Mouse (Mus musculus) erythroid progenitor cell, adult 5-6 weeks (primary cell): ENCODE results near the gene C4b. TPM values are rescaled to one million over a fixed set of nuclear protein-coding genes. Genes with fewer than 3 reads are reported as not detected.
"Not testable (repeated sequence)": the region's sequence is repeated elsewhere in the genome, so short reads cannot be mapped to it uniquely, and the experiment has no call there.

Experiments used
- ATAC-seq: replicated peaks from 2 replicates; pipeline ENCODE4 v1.8.0; 2016; ENCODE audit warnings: moderate number of reproducible peaks, mild to moderate bottlenecking, moderate TSS enrichment, inconsistent platforms; ENCODE audit not compliant: poor library complexity, low FRiP score, severe bottlenecking
- total RNA-seq, 2 experiments: library from RNA; stranded (forward) in 1 of 2; stranded (reverse) in 1 of 2; fragments of 150-400 nt in 1 of 2; fragments of 186-747, 209-891 nt in 1 of 2; gene quantifications; 2 replicates each; pipeline versions ENCODE4 v1.2.3 to v1.2.4; 2015 to 2017; ENCODE audit warnings: low replicate concordance in 2 of 2

Gene C4b
- total RNA-seq (2015; ENCODE audit: low replicate concordance) (0.36 TPM in 1 of 2 replicates, not detected in the other), total RNA-seq (2017; ENCODE audit: low replicate concordance) (under 0.01 and 2.1 TPM in 2 replicates)

GRCm38 (mm10) chr17:34743719-34744118 is at the start of gene C4b:
C4b (minus strand) TSS chr17:34743882.
- no peak for ATAC-seq

- no peak for ATAC-seq
These were observed 34.1 kb upstream of the C4b start for GRCm38 (mm10) chr17:34777680-34778325.

DNA sequence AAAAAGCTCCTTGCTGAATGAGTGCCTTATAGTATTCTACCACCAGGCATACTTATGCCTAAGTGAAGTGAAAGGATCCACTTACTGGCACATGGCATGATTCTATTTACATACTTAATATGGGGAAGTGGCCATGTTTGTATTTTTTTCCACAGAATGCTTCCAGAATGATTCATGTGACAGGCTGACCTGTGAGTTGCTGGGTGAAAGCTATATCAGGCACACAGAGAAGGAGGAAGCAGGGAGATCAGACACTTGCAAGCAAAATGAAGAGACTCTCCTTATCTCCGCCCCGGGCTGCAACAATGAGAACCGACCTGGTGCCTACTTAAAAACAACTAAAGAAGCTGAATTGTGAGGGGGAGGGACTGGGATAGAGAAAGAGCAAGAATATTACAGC is 17.8 kb upstream of the C4b start:
- ATAC-seq: no peak

DNA sequence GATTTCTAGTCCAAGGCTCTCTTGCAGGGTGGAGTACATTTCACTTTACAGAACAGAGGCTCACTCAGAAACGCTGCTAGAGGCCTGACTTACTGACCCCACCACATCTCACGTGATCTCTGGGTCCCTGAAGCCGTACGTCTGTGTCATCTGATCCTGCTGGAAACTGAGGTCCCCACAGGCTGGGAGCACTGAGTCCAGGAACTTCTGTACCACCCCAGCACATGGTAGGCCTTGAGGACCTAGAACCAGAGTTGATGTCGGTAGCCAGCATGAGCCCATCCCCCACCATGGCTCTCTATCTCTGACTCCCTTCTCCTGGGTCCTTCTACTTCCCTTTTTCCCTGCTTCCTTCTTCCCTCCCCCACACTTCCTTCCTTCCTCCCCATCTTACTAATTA is 2.8 kb upstream of the C4b start:
- no peak for ATAC-seq

- ATAC-seq: not testable (repeated sequence)
These were observed 1.5 kb upstream of the C4b start for GRCm38 (mm10) chr17:34745166-34745565.

- not testable (repeated sequence) for ATAC-seq
These were observed 929 bp upstream of the C4b start for GRCm38 (mm10) chr17:34744611-34745010.

- ATAC-seq: no peak
These were observed 524 bp upstream of the C4b start for GRCm38 (mm10) chr17:34744206-34744605.

DNA sequence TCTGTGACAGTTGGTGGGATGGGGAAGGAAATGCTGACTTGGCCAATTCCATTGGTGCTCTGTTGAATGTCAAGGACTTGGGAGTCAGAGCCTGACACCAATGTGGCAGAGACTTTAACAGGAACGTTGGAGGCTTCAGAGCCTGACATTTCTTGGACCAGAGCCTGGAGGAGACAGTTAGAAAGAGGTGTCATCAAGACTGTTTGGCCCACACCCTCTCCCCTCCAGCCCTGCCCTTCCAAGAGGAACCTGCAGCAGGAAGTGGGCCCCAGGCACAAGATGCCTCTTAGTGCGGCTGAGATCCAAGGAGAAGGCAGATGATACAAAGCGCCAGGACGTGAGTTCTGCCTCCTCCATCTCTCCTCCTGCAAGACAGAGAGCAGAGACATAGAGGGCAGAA is 3.4 kb downstream of the C4b start:
- no peak for ATAC-seq

DNA sequence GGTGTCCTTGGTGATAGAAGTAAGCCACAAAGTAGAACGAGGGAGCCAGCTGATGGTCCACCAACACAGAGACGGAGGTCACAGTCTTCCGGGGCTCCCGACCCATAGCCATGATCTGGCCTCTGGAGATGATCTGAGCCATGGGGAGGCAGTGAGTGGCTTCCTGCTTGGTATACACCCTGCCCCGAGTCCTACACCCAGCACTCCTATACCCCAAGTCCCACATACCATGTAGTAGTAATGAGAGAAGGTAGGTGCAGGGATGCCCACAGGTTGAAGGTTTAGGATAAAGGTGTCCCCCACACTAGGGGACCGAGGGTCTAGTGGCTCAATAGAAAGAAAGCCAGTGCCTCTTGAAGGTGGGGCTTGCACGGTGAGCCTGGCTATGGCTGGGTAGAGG is 4.0 kb downstream of the C4b start:
- ATAC-seq: not testable (repeated sequence)

DNA sequence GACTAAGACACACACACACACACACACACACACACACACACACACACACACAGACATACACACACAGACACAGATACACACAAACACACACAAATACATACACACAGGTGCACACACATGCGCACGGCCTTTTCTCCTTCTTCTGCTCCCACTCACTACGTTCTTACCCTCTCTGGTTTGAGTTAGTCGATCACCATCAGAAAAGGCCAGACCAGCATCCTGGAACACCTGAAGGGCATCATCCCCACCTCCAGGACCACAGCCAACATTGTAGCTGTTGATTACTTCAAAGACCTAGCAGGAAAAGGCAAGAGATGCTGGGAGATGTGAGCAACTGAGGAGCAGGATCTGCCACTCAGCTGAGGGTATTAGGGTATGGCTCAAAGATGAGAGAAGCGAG is 6.2 kb downstream of the C4b start:
- not testable (repeated sequence) for ATAC-seq

DNA sequence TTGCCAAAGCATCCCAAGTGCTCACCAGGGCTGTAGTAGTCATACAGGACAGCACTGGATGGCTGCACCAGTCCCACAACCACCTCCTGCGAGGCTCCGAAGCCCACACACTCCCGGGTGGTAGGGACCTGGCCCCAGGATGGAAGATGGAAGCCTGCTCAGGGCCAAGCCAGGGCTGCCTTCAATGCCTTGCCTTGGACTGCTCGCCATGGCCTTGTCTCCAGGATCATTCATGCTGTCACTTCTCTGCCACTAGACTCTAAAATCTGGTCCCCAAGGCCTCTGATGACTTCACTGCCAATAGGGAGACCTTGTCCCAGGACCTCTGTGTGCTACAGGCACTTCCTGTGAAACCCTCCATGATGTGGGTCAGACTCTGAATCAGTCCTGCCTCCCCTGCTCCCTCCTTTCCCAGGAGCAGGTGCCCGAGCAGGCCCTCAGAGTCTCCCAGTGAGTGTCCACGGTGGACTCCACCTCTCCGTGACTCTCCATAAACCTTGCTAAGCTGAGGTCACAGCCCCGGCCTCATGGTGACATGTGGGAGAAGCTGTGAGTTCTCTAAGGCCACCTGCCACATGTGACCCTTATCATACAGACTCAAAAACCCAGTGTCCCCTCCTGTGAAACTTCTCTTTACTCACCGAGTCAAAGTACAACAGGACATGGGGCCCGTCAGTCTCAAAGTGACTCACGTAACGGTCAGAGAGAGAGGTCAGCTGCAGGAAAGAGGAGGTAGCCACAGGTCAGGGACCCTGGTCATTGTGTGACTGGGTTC is 13.7 kb downstream of the C4b start:
- ATAC-seq: not testable (repeated sequence)

GRCm38 (mm10) chr17:34729155-34729554 is 14.5 kb downstream of the C4b start:
- not testable (repeated sequence) for ATAC-seq

GRCm38 (mm10) chr17:34727887-34728286 is 15.8 kb downstream of the C4b start:
- no peak for ATAC-seq

- no peak for ATAC-seq
These were observed 20.6 kb downstream of the C4b start for GRCm38 (mm10) chr17:34723066-34723465.

GRCm38 (mm10) chr17:34722238-34722637 is 21.4 kb downstream of the C4b start:
- not testable (repeated sequence) for ATAC-seq

DNA sequence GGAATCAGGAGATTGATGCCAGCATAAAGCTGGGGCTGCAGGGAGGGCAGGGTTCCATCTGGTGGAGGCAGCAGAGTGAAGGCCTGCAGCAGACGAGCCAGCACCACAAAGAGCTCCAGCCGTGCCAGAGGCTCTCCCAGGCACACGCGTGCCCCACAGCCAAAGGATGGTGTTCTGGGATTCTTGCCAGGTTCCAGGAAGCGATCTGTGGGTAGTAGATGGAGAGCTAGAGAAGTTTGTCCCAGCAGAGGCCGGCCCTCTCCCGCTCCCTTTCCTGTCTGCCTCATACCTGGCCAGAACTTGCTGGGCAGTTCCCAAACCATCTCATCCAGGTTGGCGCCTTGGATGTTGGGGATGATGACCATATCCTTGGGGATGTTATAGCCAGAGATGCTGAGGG is 23.8 kb downstream of the C4b start:
- ATAC-seq: not testable (repeated sequence)

- ATAC-seq: no peak
These were observed 26.3 kb downstream of the C4b start for GRCm38 (mm10) chr17:34717401-34717800.

DNA sequence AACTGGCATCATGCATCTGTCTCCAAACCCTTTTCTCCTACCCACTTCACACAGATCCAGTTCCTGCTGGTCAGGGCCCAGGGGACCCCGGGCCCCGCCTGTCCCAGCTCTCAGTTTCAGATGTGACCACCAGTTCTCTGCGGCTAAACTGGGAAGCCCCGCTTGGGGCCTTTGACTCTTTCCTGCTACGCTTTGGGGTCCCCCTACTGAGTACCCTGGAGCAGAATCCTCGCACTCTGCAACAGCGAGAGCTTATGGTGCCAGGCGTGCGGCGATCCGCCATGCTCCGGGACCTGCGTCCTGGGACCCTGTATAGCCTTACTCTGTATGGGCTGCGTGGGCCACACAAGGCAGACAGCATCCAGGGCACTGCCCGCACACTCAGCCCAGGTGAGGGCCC is 27.4 kb downstream of the C4b start:
- no peak for ATAC-seq

GRCm38 (mm10) chr17:34715451-34715850 is 28.2 kb downstream of the C4b start:
- not testable (repeated sequence) for ATAC-seq

DNA sequence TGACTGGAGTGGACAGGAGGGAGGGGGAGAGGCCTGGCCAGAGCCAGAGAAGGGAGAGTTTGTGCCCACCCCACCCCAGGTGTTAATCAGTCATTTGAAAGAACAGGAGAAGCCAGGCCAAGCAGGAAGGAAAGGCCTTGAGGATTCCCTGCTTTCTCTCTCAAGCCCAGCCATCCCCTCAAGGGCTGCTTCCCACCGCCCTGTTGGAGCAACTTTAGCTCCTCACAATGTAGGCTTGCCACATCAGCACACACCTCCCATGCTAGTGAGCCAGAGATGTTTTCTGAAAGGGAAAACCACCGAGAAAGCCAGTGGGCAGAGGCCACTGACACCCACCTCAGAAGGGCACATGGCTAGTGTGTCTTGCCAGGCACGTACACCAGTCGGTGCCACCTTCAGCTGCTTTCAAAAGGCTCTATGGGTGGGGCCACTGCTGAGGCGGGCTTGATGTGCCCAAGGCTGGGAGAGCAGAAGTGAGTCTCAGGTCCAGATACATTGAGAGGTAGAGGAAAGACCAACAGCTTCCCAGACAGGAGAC is 28.7 kb downstream of the C4b start:
- ATAC-seq: not testable (repeated sequence)
